Mouse (Mus musculus) MEL (cell line): ENCODE data around the gene Cyp4f13.

Experiments
- CTCF ChIP-seq, 3 experiments: IDR thresholded peaks in 2 of 3; conservative IDR thresholded peaks in 1 of 3; 2 replicates each; pipeline ENCODE4 v1.5.1; 2011 to 2012; ENCODE audit warnings: low read length in 3 of 3, low read depth in 2 of 3, mild to moderate bottlenecking in 2 of 3, improper control_type of control experiment in 1 of 3, inconsistent platforms in 1 of 3, mixed read lengths in 1 of 3, moderate library complexity in 1 of 3; ENCODE audit not compliant: control insufficient read depth in 1 of 3, insufficient read depth in 1 of 3, poor library complexity in 1 of 3, severe bottlenecking in 1 of 3
- ELF1 ChIP-seq: IDR thresholded peaks from 2 replicates; pipeline ENCODE4 v1.6.1; 2014; ENCODE audit warnings: low read depth, mild to moderate bottlenecking, inconsistent platforms, low read length, improper control_type of control experiment, moderate library complexity
- EP300 ChIP-seq, 2 experiments: IDR thresholded peaks; 2 replicates each; pipeline ENCODE4 v1.6.1; 2011; ENCODE audit warnings: improper control_type of control experiment in 2 of 2, low read length in 2 of 2, low read depth in 1 of 2, mild to moderate bottlenecking in 1 of 2
- GATA1 ChIP-seq: IDR thresholded peaks from 2 replicates; pipeline ENCODE4 v1.6.1; 2011; ENCODE audit warnings: low read depth, low read length, improper control_type of control experiment
- JUND ChIP-seq: IDR thresholded peaks from 2 replicates; pipeline ENCODE4 v1.6.1; 2011; ENCODE audit warnings: low read depth, mild to moderate bottlenecking, improper control_type of control experiment, low read length
- MAFK ChIP-seq: IDR thresholded peaks from 2 replicates; pipeline ENCODE4 v1.6.1; 2011; ENCODE audit warnings: low read depth, mild to moderate bottlenecking, low read length, improper control_type of control experiment, borderline replicate concordance
- MAZ ChIP-seq: IDR thresholded peaks from 2 replicates; pipeline ENCODE4 v1.6.1; 2012; ENCODE audit warnings: low read depth, mild to moderate bottlenecking, inconsistent platforms, low read length, improper control_type of control experiment
- POLR2A ChIP-seq, 2 experiments: IDR thresholded peaks; 2 replicates each; pipeline ENCODE4 v1.6.1; 2011 to 2012; ENCODE audit warnings: low read length in 2 of 2, mild to moderate bottlenecking in 2 of 2, control low read depth in 1 of 2, improper control_type of control experiment in 1 of 2, low read depth in 1 of 2, moderate library complexity in 1 of 2; ENCODE audit not compliant: control insufficient read depth in 1 of 2, insufficient read depth in 1 of 2, poor library complexity in 1 of 2
- SIN3A ChIP-seq: IDR thresholded peaks from 2 replicates; pipeline ENCODE4 v1.6.1; 2012; ENCODE audit warnings: low read length, improper control_type of control experiment, inconsistent platforms
- USF2 ChIP-seq, 2 experiments: IDR thresholded peaks; 2 replicates each; pipeline ENCODE4 v1.6.1; 2011 to 2012; ENCODE audit warnings: improper control_type of control experiment in 2 of 2, low read length in 2 of 2, borderline replicate concordance in 1 of 2, inconsistent platforms in 1 of 2, low read depth in 1 of 2, mild to moderate bottlenecking in 1 of 2; ENCODE audit not compliant: insufficient read depth in 1 of 2

DNA sequence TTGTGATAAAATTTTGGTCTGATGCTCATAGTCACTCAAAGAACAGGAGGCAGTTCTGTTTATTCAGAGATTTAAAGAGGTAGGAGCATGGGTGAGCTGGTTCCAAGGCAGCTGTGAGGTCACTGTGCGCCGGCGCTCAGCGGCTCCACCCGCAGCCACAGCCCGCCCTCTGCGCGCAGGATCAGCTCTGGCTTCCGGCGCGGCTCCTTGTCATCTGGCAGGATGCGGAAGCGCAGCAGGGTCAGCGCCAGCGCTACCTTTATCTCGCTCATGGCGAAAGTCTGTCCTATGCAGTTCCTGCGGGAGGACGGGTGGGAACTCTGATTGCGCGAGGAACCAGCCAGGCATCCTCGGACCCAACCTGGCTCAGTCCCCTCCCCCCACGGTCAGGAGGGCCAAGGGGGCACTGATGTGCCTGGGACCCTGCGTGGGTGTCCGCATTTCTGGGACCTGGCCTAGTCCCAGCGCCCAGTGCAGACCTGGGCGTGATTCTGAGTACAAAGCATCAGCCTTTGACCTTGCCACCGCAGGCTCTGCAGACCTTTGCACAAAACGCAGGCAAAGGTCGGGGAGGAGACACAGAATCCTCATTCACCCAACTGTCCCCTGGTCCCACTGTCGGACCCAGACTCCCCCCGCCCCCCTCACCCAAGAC lies 22.4 kb downstream of the Cyp4f13 start:
- no peak for TF ChIP-seq EP300 (IDR thresholded peaks at IDR 0.05; ENCODE audit: low read depth in 1 of 2, low read length in 2 of 2)
- TF ChIP-seq CTCF (IDR thresholded peaks at IDR 0.05 in 2 of 3, conservative IDR thresholded peaks at IDR 0.05 in 1 of 3; ENCODE audit: control insufficient read depth in 1 of 3, insufficient read depth in 1 of 3, low read depth in 2 of 3, low read length in 3 of 3, poor library complexity in 1 of 3, severe bottlenecking in 1 of 3), result no peak
- TF ChIP-seq POLR2A (IDR thresholded peaks at IDR 0.05; ENCODE audit: control insufficient read depth in 1 of 2, insufficient read depth in 1 of 2, low read depth in 1 of 2, low read length in 2 of 2, poor library complexity in 1 of 2), result no peak
- TF ChIP-seq USF2 (IDR thresholded peaks at IDR 0.05; ENCODE audit: borderline replicate concordance in 1 of 2, insufficient read depth in 1 of 2, low read depth in 1 of 2, low read length in 2 of 2), result no peak
- no peak for TF ChIP-seq JUND
- no peak for TF ChIP-seq SIN3A
- no peak for TF ChIP-seq MAZ
- TF ChIP-seq GATA1, result no peak
- TF ChIP-seq ELF1, result no peak
- TF ChIP-seq MAFK, result no peak
